Mouse (Mus musculus) cortical plate, adult 2 months (tissue): ENCODE measurements at regions not wholly inside any gene's neighbourhood (a gene's known extent, or its start where the extent isn't known, plus 50 kb on each side); places are given as distances from the start of the nearest gene placed in this dataset.

Experiments used
- H3K27ac ChIP-seq: fragments of 200-500 bp; 2 replicates; pipeline ENCODE4 v1.5.1; 2012; ENCODE audit warnings: low read length, control low read depth, inconsistent platforms; ENCODE audit not compliant: insufficient read depth
- H3K4me1 ChIP-seq: fragments of 200-500 bp; 2 replicates; pipeline ENCODE4 v1.6.1; 2011; ENCODE audit warnings: low read length; ENCODE audit not compliant: control insufficient read depth, insufficient read depth
- H3K4me3 ChIP-seq: fragments of 200-500 bp; 2 replicates; pipeline ENCODE4 v1.5.1; 2011; ENCODE audit warnings: mild to moderate bottlenecking, low read length, control low read depth; ENCODE audit not compliant: insufficient read depth
- CTCF ChIP-seq: fragments of 200-500 bp; IDR thresholded peaks from 2 replicates; pipeline ENCODE4 v1.5.1; 2011; ENCODE audit warnings: mild to moderate bottlenecking, control low read depth, low read length; ENCODE audit not compliant: insufficient read depth; ENCODE audit errors: extremely low read depth
- POLR2A ChIP-seq: fragments of 200-500 bp; IDR thresholded peaks from 2 replicates; pipeline ENCODE4 v1.6.1; 2011; ENCODE audit warnings: mild to moderate bottlenecking, low read length, control low read depth; ENCODE audit not compliant: insufficient read depth; ENCODE audit errors: extremely low read depth

DNA sequence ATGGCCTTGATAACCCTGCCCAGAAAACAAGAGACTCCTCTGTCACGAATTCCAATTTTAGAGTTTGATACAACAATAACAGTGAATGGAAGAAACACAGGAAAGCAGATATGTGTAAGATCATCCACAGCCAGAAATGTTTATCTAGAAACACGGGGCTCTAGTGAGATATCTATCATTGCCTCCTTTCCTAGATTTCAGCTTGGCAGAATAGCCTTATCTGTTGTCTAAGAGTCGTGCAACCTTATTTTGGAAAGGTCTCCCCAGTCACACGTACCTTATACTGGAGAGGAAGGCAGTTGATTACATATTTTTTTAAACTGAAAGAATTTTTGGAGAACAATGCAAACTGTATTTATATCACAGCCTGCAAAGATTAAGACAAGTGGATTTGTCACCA lies 61.6 kb downstream of the Gm10295 start:
- Histone ChIP-seq H3K4me3 (no peak overlapping the region), H3K27ac (no peak overlapping the region), H3K4me1 (no peaks in the 10 kb centered on the region)
- TF ChIP-seq POLR2A: no peak
- TF ChIP-seq CTCF: no peak

DNA sequence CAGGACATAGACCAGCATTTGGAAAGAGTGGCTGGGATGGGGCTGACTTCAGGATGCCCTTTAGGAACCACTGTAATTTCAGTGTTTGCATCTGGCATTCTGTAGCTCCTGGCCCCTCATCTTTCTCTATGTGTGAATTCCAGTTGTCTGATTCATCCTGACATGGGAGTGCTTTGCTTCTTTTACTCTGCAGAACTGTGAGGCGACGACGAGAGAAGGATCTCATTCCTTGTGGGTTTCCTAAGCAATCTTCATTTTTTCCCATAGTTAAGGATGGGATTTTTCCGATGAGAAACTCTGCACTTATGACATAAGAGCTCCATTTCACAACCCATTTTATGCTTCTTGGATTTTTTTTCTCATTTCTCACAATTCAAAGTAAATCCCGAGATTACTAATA lies 62.0 kb downstream of the Gm10295 start:
- Histone ChIP-seq H3K27ac (no peak overlapping the region), H3K4me3 (no peak overlapping the region), H3K4me1 (no peaks in the 10 kb centered on the region)
- TF ChIP-seq POLR2A (no peak), CTCF (no peak)

DNA sequence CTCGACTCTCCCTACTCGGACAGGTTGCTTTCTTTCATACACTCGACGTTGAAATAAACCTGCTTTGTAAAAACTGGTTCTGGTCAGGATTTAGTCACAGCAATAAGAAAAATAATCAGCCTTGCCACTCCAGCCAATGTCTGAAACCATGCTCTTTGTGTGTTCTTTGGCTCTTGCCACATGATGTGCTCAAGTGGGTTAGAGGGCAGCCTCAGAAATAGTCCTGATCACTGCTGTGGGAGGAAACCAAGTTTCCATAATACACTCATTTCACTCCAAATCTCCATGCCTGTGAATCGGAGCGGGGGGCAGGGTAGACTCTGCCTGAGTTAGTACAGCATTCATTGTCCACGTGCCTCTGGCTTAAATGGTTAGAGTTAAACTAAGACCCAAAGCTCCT lies 63.8 kb downstream of the Gm10295 start:
- TF ChIP-seq POLR2A: no peak
- TF ChIP-seq CTCF: no peak
- Histone ChIP-seq H3K4me1 (no peaks in the 10 kb centered on the region), H3K4me3 (no peak overlapping the region), H3K27ac (no peak overlapping the region)

DNA sequence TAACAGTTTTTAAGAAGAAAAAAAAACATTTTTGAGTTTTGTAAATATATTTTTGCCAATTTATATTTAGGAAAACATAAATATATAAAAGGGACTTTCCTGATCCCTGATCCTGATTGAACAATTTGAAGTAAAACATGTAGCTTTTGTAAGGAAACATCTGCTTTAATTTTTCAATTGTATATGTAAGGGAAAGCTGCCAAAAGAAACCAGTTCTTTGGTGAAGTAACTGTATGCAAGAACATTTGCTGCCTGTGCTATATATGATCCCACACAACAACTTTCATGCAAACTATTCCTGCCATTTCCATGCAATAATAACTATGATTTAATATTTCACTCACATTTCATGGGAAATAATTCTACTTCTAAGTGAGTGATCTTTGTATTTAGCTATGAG lies 67.0 kb downstream of the Gm10295 start:
- Histone ChIP-seq H3K4me1 (no peaks in the 10 kb centered on the region), H3K4me3 (no peak overlapping the region), H3K27ac (no peak overlapping the region)
- no peak for TF ChIP-seq POLR2A
- no peak for TF ChIP-seq CTCF

DNA sequence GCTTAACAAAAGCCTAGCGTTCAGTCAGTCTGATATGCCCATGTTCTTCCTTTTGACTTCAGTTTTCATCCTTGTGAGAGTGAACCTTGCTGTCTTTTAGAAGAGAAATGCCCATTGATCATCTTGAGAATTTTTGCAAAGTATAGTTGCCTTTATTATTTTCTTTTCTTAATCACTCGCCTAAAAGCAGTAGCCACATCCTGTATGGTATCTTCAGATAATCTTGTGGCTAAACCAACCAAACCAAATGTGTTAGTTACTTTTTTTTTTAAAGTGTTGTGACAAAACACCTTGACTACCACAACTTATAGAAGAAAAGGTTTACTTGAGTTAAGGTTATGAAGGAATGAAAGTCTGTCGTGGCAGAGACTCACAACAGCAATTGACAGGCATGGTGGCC lies 67.9 kb downstream of the Gm10295 start:
- H3K27ac ChIP-seq: no peak overlapping the region
- no peak overlapping the region for H3K4me3 ChIP-seq
- TF ChIP-seq POLR2A (no peak), CTCF (no peak)
- H3K4me1 ChIP-seq: no peaks in the 10 kb centered on the region

DNA sequence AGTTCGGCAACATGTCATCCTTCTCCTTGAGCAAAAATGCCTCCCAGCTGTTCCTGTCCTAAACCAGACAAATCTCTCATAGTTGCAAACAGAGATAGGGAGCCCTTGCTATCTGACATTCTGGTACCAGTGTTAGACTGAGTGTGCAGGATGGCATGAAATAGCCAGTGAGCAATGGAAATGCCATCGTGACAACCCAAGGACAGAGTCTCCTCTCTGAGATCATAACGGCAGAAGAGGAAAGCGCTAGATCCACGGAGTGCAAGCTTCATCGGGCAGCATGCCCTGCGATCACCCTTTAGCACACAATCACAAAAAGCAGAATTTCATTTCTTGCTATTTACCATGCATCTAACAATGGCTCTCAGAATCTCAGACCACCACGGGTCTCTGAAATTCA lies 85.2 kb downstream of the Gm10295 start:
- Histone ChIP-seq H3K4me1 (no peaks in the 10 kb centered on the region), H3K4me3 (no peak overlapping the region), H3K27ac (no peak overlapping the region)
- TF ChIP-seq CTCF (no peak), POLR2A (no peak)

DNA sequence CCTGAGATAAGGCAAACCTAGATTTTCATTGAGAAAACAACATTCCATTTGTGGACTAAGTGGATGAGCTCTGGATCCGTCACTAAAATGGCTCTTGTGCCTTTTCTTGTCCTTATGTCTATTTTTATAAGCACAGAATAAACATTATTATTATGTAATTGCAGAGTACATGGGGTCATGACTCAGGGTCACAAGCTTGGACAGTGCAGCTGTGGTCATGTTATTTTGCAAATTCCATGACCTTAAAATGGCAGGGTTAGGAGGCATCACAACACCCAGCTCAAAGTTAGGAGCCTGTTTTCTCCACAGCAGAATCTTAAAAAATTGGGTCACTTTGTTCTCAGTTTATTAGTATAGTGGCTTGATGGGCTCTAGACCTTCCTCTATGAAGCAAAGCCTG lies 87.2 kb downstream of the Gm10295 start:
- H3K4me1 ChIP-seq: no peaks in the 10 kb centered on the region
- H3K27ac ChIP-seq: no peak overlapping the region; the same call in 1 of the 2 replicates
- TF ChIP-seq POLR2A: no peak
- H3K4me3 ChIP-seq: no peak overlapping the region

DNA sequence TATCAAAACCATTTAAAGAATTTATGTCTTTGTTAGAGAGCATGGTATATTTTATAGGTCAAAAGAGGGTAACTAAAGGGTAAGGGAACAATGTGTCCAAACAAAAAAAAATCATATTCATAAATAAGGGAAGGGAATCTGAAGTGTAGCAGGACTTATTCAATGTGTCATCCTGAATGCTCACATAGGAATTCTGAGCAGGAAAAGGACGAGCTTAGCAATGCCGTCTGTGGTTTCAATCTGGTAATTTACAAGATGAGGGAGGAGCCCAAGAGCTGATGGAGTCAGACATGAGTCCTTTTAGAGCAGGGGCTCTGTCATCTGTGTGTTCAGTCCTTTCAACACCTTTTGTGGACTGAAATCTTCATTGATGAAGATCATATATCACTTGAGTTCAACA lies 101.6 kb downstream of the Gm10295 start:
- H3K27ac ChIP-seq: no peak overlapping the region
- H3K4me3 ChIP-seq: no peak overlapping the region
- no peaks in the 10 kb centered on the region for H3K4me1 ChIP-seq
- TF ChIP-seq CTCF (no peak), POLR2A (no peak)

DNA sequence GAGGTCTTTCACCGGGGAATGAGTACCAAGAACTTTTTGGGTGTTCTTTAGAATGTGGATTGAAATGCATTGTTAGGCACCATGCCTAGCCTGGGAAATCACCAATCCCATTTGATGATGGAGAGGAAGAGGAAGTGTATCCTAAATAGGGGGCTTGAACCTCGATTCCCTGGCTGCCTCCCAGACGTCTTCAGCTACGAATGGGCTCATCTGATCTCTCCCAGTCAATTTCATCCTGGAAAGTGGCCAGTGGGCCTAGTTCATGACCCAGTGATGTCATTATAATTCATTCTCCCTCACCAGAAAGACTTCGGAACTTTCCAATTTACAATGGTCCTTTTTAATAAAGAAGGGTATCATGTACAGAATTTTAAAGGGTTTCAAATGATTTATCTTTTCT lies 102.1 kb downstream of the Gm10295 start:
- no peaks in the 10 kb centered on the region for H3K4me1 ChIP-seq
- no peak overlapping the region for H3K27ac ChIP-seq
- TF ChIP-seq CTCF (no peak), POLR2A (no peak)
- H3K4me3 ChIP-seq: no peak overlapping the region

DNA sequence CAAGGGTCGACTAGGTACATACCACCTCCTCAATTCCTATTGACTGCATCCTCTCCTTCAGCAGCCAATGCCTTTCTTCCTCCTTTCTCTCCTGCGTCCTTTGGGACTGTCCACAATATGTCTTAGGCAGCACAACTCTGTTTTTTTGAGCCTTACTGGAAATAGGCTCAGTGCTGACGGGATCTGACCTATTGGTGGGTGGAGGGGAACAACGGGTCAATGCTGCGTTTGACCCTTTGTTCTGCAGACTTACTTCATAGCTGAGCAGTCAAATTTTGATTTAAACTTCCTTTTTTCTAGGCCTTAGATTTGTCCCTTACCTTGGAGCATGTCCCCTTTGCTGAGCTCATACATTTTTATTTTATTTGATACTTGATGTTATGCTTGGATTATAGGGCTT lies 103.4 kb downstream of the Gm10295 start:
- no peak overlapping the region for H3K27ac ChIP-seq
- H3K4me1 ChIP-seq: no peaks in the 10 kb centered on the region
- H3K4me3 ChIP-seq: no peak overlapping the region
- TF ChIP-seq CTCF (no peak), POLR2A (no peak)

DNA sequence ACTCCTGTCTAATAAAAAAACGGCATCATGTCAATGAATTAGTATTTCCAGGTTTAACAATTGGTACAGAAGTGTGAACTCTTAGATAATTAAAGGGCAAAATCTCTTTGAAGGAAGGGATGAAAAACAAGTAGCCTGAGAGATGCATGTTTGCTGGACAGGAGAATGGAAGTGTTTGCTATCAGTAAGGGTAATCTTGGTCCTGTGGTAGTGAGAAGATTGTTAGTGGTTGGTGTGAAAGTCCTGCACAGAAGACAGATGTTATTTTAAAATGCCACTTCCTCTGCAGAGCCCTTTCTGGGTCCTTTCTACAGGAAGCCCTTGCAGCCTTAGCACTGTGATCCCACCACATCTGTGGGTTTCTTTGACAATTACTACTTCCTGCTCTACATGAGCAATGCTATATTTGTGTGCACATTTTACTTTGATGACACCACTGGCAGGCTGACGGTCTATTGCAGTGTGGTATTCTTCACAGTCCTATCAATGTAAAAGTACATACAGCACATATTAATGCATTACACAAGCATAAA lies 108.8 kb downstream of the Gm10295 start:
- H3K27ac ChIP-seq: no peak overlapping the region
- no peak for TF ChIP-seq CTCF
- TF ChIP-seq POLR2A: no peak

More for the DNA sequence above, 108.8 kb downstream of the Gm10295 start:
- no peaks in the 10 kb centered on the region for H3K4me1 ChIP-seq
- H3K4me3 ChIP-seq: no peak overlapping the region
